Mouse (Mus musculus) Muller cell, postnatal 12 days (primary cell): Measurements from ENCODE around the gene Anks1.
"Not testable (repeated sequence)": the region's sequence is repeated elsewhere in the genome, so short reads cannot be mapped to it uniquely, and the experiment has no call there.

ENCODE experiments used
- DNase-seq: peaks from one replicate; pipeline ENCODE4 v3.0.0-alpha.2; 2015; ENCODE audit errors: inconsistent ontology term

Anks1 gene

GRCm38 (mm10) chr17:27996320-27996719 lies 87.2 kb downstream of the Anks1 start:
- no peak for DNase-seq

- no peak for DNase-seq
These were observed 88.1 kb downstream of the Anks1 start for GRCm38 (mm10) chr17:27997212-27997611.

- DNase-seq: not testable (repeated sequence)
These were observed 90.7 kb downstream of the Anks1 start for GRCm38 (mm10) chr17:27999683-28000273.

GRCm38 (mm10) chr17:28000389-28000788 lies 91.3 kb downstream of the Anks1 start:
- peak; percentile 50 for DNase-seq

GRCm38 (mm10) chr17:28000851-28001250 lies 91.7 kb downstream of the Anks1 start:
- peak; percentile 76 for DNase-seq

DNA sequence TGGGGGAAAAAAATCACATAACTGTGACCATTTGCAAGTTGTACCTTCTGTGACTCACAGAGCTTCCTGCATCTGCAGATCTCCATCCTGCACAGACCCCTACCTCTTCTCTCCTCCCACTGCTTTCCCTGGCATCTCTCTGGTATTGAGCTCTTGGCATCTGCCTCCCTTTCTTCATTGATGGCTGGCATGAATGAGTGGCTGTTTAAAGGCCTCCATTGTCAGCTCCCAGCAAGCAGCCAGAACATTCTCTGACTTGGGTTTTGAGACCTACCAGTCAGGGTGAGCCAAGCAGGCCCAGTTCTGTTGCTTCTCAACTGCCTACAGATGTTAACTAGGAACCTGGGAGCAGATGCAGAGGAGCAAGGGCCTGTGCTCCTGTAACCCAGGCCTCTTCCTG lies 96.3 kb downstream of the Anks1 start:
- peak; percentile 78 for DNase-seq

DNA sequence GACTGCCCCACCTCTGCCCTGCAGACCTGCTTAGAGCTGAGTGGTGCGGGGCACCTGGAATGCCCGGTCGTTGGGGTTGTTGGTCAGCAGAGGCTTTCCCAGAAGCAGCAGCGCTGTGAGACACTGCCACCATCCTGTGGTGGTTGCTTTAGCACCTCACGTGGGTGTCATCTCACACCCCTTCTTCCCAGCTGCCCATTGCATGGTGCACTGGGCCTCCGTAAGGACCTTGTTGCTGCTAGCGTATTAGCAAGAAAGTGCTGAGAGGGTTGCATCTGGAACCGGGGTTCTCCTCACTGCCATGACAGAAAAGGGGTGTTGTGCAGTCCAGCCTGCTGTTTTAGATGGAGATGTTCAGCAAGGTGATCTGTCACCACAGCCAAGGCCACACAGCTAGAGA lies 97.1 kb downstream of the Anks1 start:
- DNase-seq: no peak

DNA sequence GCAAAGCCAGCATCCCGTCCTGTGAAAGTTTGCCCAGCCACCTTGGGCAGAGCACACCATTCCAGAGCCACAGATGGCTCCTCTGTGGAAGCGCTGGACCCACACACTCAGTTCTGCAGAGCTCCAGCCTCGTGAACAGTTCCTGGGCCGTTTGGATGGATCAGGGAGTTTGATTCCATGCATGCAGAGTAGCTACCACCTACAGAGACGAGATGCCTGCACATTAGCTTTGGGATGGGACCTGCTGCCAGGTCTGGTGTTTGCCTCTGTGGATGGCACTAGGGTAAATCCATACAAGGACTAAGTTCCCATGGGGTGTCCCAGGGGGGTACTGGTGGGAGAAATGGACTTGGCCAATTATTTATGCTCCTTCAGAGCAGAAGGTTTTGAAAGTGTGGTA lies 97.5 kb downstream of the Anks1 start:
- no peak for DNase-seq

GRCm38 (mm10) chr17:28007179-28007811 lies 98.2 kb downstream of the Anks1 start:
- DNase-seq: peak; percentile 71

DNA sequence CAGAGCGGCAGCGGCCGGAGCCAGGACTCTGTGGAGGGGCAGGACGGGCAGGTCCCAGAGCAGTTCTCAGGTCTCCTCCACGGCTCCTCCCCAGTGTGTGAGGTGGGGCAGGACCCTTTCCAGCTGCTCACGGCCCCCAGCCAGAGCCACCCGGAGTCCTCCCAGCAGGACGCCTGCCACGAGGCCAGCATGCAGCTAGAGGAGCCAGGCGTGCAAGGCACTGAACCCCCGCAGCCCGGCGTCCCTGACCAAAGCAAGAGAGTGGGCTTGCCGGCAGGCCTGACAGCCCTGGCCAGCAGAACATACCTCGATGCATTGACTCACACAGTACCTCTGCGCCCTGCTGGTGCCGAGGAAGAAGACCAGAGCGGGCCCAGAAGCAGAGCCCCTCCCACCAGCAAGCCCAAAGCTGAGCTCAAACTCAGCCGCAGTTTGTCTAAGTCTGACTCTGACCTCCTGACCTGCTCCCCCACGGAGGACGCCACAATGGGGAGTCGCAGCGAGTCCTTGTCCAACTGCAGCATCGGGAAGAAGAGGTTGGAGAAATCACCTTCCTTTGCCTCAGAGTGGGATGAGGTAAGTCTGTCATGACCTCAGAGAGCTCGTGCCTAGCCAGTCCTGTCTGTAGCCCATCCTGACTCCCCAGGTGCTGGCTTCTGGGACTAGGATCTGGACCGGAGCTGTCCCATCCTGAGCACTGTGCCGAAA lies 98.9 kb downstream of the Anks1 start:
- DNase-seq: no peak

GRCm38 (mm10) chr17:28008565-28008981 lies 99.5 kb downstream of the Anks1 start:
- no peak for DNase-seq

DNA sequence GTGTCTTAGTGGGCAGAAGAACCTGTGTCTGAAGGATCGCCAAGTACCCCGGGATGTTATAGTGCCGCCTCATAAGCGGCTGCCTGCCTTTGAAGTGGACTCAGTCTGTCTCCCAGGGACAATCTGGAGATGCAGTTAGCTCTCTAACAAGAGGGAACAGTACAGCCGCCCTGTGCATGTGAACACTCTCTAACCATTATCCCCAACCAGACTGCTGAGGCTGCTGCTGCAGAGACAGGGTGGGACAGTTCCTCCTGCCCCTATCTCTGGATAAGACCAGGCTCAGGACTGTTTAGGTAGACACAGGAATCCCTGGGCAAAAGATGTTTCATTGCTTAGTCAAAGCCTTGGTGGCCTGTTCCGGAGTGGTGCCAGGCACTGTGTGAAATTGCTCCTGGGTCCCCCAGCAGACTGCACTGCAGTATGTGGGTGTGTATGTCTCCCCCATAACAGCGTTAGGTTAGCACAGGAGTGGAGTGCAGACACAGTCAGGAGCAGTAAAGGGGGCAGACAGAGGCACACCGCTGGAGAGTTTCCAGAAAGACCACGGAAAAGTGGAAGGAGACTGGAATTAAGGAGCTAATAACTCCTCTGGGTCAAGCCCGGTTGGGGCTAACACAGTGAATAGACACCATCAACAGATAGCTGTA lies 100.1 kb downstream of the Anks1 start:
- no peak for DNase-seq

- no peak for DNase-seq
These were observed 100.6 kb downstream of the Anks1 start for GRCm38 (mm10) chr17:28009716-28010114.

DNA sequence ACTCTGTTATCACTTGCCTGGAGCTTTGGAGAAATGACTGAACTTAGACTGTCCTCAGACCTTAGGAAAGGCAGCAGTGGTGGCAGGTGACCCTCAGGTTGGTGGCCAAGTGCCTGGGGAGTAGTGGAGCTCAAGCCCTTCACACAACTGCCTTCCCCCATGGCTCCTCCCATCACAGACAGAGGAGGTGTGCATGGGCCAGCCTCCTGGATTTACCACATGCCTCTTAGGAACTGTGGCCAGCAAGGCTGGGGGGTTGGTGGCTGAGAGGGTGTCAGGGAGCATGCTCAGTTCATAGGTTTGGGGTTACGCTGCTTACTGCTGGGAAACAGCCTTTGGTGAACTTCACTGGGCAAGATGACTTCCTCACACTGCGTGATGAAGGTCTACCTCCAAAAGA lies 101.8 kb downstream of the Anks1 start:
- no peak for DNase-seq

- DNase-seq: no peak
These were observed 103.7 kb downstream of the Anks1 start for GRCm38 (mm10) chr17:28012851-28013250.

- DNase-seq: peak; percentile 82
These were observed 104.3 kb downstream of the Anks1 start for GRCm38 (mm10) chr17:28013259-28013875.

GRCm38 (mm10) chr17:28014449-28014848 lies 105.3 kb downstream of the Anks1 start:
- no peak for DNase-seq

- DNase-seq: no peak
These were observed 106.1 kb downstream of the Anks1 start for GRCm38 (mm10) chr17:28015068-28015730.

DNA sequence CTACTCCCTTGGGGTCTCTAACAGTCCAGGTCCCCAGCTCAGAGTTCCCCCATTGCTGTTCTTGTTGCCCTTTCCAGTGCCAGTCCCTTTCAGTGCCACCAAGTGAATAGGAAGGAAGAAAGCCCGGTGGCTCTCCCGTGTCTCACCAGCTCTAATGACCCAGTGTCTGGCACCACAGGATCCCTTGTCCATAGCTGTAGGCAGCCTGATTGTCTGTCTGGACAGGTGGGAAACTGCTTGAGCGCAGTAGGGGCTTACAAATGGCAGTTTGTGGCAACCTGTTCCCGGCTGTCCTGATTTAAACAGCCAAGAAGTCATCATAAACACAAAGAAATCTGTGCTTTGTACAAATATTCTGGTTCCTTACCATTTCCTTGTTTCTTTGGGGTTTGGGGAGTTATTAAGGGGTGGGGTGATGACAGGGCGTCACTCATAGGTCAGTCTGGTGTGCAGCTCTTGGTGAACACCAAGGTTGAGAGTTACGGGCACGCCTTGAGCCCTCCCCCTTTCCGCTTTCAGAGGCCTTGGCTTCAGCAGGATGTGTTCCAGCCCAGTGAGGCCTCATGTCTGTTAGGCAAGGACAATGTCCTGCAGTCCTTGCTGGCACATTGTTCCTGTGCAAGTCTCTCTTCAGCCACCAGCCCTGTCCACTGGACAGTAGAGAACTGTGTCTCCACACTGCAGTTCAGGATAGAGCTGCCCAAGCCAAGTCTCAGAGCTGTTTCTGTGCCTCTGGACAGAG lies 107.1 kb downstream of the Anks1 start:
- no peak for DNase-seq

DNA sequence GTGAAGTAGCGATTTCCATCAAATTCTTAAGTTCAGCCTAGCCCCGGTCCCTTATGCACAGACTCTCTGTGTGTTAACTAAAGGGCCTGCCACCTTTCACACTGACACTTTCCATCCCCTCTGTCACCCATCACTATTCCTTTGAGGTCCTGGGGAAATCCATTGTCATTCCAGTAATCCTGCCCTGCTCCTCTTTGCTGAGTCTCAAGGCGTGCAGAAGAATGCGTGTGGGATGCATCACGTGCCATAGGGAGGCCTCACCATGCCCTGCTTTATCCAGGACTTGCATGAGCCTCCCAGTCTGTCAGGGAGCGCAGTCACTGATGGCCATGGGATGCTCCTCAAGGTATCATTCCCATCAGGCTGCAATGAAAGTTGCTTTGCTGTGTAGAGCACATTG lies 109.2 kb downstream of the Anks1 start:
- DNase-seq: no peak

DNA sequence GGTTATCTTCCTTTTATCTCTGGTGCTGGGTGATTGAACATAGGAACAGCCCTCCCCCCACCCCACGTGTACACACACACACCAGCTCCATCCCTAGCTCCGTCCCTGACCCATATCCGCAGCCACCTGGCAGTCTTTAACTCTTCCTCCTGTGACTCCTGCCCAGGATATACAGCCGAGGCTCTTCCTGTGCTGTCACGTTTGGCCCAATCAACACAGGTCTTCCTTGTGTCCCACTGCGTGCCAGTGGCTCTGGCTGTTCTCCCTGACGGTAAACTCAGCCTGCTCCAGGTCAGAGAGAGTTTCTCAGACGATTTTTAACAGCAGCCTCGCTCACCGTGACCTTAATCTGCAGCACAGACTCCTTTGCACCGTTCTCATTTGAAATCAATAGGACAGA lies 109.7 kb downstream of the Anks1 start:
- DNase-seq: no peak
